Mouse (Mus musculus) testis, postnatal 14 days (tissue): ENCODE measurements around the gene Osbpl6.

Experiments
- DNase-seq: peaks from one replicate; pipeline ENCODE4 v3.0.0; 2021; ENCODE audit warnings: low spot score

Gene Osbpl6

DNA sequence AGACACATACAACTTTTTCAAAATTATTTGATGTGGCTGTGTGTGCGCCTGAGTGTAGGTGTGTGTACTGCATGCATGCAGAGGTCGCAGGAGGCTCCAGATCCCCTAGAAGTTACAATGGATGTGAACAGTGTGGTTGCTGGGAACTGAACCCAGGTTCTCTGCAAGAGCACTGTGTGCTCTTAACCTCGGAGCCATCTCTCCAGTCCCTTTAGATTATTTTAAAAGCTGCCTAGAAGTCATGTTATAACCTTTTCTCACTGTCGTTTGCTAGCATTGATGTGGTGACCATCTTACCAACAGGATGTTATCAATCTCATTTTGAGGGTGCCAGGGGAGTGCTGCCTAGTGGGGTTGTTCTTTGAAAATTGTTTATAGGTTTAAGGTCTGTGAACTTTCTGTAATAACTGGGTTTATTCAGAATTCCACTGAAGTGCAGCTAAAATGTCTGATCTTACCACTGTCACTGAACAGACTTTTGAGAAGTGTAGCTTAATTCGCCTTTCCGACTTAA is 15.2 kb downstream of the Osbpl6 start:
- no peak for DNase-seq

DNA sequence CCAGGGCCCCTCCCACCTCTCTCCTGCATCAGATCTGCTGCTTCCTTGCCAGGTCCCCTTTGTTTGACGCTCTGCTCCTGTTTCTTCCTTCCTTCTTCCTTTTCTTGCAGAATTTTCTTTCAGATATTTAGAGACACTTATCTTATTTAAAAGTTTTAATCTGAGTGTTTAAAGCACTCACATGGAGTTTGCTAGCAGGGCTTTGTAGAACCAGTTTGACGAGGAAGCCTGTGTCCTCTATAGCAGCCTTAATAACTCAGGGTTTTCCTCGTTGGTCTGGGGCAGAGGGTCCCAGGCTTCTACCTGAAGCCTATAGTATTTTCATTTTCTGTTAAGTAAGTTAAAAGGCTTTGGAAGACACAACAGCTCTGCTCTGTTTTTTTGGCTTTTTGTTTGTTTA is 20.5 kb downstream of the Osbpl6 start:
- no peak for DNase-seq

DNA sequence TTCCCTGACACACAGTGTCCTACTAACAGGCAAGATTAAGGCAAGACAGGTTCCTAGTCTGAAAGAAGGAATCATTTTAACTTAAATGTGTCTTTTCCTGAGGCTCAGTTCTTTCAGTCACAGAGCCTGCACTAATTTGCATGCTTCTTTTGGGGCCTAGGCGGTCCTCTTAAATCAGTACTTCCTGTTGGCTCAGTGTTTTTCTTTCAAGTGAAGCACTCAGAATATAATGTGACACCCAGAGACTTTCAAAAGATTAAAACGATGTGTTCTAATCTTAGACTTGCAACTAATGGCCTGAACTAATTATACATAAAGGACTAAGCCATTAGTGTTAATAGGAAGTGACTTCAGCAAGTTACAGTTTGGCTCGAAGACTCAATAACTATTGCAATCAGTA is 23.0 kb downstream of the Osbpl6 start:
- no peak for DNase-seq

DNA sequence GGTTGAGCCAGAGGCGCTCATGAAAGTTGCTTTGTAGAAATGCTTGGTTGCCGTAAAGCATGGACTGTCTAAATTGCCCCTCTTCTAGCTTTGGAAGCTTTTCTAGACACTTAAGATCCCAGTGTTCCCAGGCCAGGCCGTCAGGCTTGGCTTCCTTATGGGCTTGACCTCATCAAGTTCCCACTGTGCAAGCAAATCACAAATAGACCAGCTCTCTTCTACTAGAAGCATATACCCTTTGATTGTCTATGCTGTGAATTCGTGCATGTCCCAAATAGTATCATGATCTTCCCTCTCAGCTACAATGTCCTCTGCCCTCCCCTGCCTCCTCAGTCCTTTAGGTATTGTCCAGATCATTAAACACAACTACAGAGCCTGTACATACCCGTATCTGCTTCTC is 23.5 kb downstream of the Osbpl6 start:
- no peak for DNase-seq

DNA sequence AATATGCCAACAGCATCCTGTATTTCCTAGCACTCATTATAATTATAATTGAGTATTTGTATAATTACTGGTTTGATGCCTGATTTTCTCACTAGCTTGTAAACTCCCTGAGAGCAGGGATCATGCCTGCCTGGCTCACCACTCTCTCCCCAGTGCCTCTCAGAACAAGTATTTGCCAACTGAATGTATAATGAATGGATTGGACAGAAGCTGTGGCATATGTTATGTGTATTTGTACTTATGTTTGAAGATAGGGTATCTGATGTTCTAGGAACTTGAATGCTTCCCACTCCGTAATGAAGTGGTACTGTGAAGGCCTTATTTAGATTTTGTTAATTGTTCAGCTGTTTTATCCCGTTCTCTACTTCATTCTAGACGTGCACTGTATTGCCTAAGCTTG is 24.2 kb downstream of the Osbpl6 start:
- DNase-seq = no peak

DNA sequence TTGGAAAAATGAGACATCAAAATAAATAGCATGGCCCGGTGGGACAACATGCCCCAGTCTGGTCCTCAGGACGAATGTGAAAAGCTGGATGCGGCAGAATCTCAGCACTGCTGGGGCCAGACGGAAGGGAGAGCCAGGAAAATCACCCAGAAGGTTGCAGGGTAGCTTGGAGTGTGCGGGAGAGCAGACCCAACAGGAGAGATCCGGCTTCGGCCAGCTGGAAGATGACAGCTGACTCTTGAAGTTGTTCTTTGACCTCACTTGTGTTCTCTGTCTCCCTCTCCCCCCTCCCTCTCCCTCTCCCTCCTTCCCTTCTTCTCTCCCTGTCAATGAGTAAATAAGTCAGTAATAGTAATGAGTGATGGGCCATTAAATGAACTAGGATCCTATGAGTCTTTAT is 27.9 kb downstream of the Osbpl6 start:
- DNase-seq = no peak

GRCm38 (mm10) chr2:76435667-76436239 is 29.4 kb downstream of the Osbpl6 start:
- no peak for DNase-seq

DNA sequence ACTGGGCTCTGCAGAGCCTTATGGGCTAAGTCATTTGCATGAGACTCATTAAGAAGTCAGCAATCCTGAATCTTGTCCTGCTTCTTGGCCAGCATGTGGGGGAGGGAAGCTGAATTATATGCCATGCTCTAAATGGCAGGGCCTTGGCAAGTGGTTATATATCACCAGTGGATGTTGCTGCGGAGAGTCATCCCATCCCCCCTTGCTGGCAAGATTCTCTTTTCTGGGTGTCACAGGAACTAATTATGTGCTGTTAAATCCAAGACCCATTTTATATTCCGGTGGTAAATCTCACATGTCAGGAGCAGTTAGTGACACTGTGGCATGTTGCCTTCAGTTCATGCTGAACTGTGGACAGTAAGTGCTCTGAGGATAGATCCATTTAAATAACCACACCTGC is 31.1 kb downstream of the Osbpl6 start:
- no peak for DNase-seq

DNA sequence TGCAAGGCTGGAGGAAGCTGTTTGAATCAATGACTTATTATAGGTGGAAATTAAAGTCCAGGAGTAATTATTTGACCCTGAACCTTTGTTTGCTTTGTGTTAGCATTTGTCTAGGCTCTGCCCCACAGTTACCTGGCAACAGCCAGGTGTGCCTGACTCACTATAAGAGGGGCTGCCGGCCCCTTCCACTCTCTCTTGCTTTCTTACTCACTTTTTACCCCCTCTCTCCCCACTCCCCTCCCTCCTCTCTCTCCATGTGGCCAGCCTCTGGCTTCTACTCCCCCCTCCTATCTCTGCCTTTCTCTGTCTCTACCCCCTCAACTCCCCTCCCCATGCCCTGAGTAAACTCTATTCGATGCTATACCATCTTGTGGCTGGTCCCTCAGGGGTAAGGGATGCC is 33.2 kb downstream of the Osbpl6 start:
- no peak for DNase-seq

DNA sequence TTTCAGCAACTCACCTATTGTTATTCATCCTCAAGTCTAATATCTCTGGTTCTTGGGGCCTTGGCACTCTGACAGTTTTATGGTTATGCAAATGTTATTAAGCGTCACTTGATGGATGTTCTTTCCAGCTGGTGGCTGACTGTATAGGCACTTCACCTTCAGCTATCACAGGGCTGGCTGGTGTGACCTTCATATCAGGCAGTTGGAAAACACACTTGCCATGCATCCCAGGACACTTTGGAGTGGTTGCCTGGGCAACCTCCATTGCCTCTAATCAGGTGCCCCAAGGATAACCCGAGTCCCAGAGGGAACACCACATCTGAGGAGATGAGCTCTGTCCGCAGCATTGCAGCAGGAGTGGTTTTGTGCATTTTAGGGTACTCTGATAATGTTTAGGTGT is 35.8 kb downstream of the Osbpl6 start:
- no peak for DNase-seq

DNA sequence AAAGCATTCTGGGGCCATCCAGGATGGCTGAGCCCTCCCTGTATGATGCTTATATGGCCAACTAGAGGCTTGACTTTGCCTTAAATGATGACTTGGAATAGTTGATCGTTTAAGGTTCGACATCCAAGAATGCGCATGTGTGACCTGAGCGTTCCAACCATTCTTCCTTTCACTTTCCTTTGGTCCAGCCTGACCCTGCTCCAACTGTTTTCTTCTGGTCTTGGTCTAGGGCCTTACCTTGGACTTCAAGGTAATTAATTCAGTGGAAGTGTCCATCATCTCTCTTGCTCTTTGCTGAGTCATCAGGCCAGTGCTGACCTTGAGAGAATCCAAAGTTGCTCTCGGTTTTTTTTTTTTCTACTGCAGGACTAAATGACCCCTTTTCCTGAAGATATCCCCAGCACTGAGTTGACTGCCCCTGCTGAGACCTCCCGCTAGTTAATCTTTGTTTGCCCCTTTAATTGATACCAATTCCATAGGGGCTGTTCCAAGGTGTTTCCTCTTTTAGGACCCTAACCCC is 43.6 kb downstream of the Osbpl6 start:
- DNase-seq = no peak

GRCm38 (mm10) chr2:76466723-76467122 is 60.4 kb downstream of the Osbpl6 start:
- DNase-seq = no peak

DNA sequence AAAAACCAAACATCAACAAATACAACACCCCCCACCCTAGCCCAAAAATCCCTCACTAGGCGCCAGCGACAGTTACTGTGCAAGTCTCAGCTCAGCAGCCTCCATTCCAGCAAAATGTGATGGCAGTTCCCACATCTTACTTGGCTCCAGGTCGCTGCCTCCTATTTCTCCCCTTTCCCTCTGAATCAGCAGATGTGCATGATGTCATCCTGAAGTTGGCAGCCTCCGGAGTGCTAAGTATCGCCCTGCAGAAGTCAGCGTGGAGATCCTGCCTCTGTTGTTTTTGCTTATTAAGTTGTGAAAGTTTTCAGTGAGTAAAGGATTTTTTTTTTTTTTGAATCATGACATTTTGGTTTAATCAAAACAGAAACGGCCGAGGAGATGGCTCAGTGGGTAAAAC is 61.9 kb downstream of the Osbpl6 start:
- DNase-seq = no peak

- DNase-seq = no peak
These were observed 62.9 kb downstream of the Osbpl6 start for GRCm38 (mm10) chr2:76469091-76469750.

DNA sequence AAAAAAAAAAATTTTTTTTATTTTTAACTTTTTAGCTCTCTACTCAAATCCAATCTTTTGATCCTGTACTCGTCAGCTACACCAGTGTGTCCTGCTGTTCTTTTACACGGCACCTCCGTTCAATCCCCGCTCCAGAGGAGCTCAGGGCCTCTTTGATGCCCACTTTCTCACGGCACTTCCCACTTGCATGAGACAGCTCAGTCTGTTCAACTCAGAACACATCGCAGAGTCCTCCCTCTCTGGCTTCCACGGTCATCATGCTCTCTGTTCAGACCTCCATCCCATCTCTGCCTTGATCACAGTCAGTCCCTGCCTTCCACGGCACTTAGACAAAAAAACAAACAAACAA is 63.4 kb downstream of the Osbpl6 start:
- DNase-seq = no peak

- DNase-seq = no peak
These were observed 64.1 kb downstream of the Osbpl6 start for GRCm38 (mm10) chr2:76470391-76470790.

DNA sequence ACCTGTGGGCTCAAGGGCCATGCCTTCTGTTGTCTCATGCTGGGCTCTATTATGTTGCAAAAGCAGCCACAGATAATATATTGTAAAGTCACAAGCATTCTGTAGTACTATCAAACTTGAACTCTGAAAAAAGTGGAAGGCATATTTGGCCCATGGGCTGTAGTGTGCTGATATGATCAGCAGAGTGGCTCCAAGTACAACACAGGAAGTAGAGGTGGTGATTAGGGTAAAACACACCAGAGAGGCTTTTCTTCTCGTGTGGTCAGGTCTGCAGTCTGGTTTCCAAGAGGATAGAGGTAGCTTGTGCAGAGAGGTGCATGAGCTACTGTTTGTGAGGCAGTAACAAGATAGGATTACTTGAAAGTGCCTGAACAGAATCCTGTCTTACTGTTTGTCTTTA is 69.5 kb downstream of the Osbpl6 start:
- DNase-seq = no peak

- DNase-seq = no peak
These were observed 82.5 kb downstream of the Osbpl6 start for GRCm38 (mm10) chr2:76488764-76489163.

GRCm38 (mm10) chr2:76490198-76490597 is 83.9 kb downstream of the Osbpl6 start:
- no peak for DNase-seq

DNA sequence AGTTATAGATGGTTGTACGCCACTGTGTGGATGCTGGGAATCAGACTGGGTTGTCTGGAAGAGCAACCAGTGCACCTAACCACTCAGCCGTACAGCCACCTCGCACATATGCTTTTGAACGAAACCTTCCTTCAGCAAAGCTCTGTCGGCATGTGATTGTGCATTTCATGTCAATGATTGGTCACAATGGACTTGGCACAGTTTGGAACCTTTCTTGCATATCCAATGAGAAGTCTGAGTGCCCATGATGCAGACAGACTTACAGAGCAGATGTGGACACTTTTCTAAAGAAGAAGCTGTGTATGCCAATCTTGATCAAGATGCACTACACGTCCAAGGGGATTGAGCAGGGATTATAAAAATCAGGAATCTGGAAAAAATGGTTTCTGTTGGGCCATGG is 85.1 kb downstream of the Osbpl6 start:
- no peak for DNase-seq

DNA sequence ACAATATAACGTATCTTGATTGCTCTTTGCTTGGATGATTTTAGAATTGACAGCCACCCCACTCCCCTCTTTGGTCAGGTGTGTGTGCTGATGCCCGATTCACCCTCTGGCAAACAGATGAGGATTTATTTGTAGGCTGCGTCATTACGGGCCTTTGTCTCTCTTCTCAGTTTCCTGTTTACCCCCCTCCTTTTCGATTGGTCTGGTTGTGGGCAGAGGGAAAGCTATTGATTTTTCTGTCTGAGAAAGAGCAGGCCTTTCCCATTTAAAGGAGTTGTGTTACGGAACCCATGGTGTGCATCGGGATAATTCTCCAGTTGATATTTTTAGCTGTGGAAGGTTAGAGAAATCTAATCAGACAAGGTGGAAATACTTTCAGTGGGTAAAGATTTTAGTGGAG is 85.9 kb downstream of the Osbpl6 start:
- DNase-seq = no peak

DNA sequence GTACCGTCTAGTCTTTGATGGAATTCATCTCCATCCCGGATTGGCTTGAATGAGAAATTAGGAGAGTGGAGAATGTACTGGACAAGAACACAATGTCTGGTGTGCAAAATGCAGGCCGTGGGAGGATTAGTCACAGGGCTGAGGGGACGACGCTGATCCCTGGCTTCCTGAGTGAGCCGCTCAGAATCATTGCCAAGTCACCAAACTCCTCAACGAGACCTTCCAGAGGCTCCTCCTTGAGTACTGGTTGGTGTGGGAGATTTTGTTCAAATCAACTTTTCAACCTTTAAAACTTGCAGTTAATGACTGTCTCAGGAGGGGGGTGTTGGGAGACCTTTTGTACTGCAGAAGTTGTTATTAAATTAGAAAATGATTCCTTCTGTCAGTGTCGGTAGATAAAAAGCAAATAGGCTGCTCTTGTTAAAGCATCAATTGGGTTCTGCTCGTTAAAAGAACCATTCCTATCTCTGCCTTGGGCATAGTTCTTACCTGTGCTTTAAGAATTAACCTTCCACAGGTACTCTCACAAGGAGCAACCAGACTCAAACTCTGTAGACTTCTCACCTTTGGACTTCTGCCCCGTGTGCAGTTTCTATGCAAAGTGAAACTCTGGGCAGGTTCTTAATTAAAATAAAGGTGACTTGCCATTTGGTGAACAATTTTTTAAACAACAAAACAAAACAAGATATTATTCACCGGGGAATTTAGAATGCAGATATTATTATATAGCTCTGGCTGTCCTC is 89.9 kb downstream of the Osbpl6 start:
- no peak for DNase-seq

DNA sequence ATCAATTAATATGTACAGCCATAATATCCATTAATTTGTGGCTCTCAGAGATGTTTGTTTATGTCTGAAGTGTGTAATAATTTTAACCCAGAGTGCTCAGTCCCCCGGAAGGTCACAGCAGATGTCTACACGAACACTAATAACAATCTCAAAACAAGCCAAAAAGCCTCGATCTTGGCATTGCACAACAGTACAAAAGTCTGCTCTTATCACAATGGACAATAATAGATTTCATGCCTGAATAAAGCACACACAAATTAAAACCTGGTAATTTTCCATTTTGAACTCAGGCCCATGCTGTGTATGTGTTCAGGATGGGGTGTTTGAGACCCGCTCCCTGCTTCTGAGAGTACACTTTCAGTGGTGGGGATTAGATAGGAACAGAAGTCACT is 90.4 kb downstream of the Osbpl6 start:
- no peak for DNase-seq
